Mouse (Mus musculus): ENCODE data around the gene Mmp23. TPM values are rescaled to one million over a fixed set of nuclear protein-coding genes. Genes with fewer than 3 reads are reported as not detected.
"Not testable (repeated sequence)": the region's sequence is repeated elsewhere in the genome, so short reads cannot be mapped to it uniquely, and the experiment has no call there.

The Mmp23 gene
- 2.2 and 2.4 TPM in 2 replicates for polyA plus RNA-seq (2016; fragmentation: Nextera tagmentation; extraction: Ambion mirVana)

DNA sequence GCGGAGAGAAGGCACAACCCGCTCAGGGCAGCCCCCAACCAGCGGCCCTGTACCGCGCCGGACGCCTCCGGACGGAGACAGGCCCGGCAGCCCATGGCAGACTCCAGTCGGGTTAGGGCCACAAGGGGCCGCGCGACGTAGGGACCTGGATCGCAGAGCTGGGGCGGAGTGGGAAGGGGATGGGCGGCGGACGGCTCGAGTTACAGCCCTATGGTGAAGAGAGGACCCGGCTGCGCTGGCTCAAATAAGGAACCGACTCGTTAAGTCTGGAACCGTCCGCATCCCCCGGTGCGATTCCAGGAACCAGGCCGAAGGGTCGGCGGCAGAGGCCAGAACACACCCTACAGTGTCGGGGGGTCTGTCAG is at the start of gene Mmp23:
Mmp23 (minus strand) TSS at position 299 of the 365 bp plus-strand sequence.
- no peak for ATAC-seq (ENCODE audit: low FRiP score)
- Histone ChIP-seq H3K27ac (no peak within 1 kb of the TSS), H3K4me2 (peak within 1 kb of the TSS; percentile 60), H3K9me3 (no peaks in the 10 kb centered on the region), H3K4me3 (replicated peaks) (peak within 1 kb of the TSS; percentile 29), H3K4me1 (peaks cover 31% of the 10 kb centered on the region), H3K36me3 (replicated peaks) (peaks cover 38% of the 10 kb centered on the region), H3K27me3 (peaks cover 67% of the 10 kb centered on the region), H3K9ac (peak within 1 kb of the TSS; percentile 39; the same call in 1 of the 2 replicates)
- under 1% methylated on average over 33 of the region's 33 CpGs for WGBS

- no peak overlapping the region for H3K27ac ChIP-seq
- no peaks in the 10 kb centered on the region for H3K36me3 ChIP-seq (replicated peaks)
- peaks cover 21% of the 10 kb centered on the region for H3K27me3 ChIP-seq
- ATAC-seq (ENCODE audit: low FRiP score): no peak
- H3K4me1 ChIP-seq: peaks cover 15% of the 10 kb centered on the region
- no peak overlapping the region for H3K9ac ChIP-seq
- H3K4me3 ChIP-seq (replicated peaks): no peak overlapping the region
- H3K9me3 ChIP-seq: no peaks in the 10 kb centered on the region
- no peak overlapping the region for H3K4me2 ChIP-seq
These were observed 47.2 kb upstream of the Mmp23 start for GRCm38 (mm10) chr4:155700425-155700824.

DNA sequence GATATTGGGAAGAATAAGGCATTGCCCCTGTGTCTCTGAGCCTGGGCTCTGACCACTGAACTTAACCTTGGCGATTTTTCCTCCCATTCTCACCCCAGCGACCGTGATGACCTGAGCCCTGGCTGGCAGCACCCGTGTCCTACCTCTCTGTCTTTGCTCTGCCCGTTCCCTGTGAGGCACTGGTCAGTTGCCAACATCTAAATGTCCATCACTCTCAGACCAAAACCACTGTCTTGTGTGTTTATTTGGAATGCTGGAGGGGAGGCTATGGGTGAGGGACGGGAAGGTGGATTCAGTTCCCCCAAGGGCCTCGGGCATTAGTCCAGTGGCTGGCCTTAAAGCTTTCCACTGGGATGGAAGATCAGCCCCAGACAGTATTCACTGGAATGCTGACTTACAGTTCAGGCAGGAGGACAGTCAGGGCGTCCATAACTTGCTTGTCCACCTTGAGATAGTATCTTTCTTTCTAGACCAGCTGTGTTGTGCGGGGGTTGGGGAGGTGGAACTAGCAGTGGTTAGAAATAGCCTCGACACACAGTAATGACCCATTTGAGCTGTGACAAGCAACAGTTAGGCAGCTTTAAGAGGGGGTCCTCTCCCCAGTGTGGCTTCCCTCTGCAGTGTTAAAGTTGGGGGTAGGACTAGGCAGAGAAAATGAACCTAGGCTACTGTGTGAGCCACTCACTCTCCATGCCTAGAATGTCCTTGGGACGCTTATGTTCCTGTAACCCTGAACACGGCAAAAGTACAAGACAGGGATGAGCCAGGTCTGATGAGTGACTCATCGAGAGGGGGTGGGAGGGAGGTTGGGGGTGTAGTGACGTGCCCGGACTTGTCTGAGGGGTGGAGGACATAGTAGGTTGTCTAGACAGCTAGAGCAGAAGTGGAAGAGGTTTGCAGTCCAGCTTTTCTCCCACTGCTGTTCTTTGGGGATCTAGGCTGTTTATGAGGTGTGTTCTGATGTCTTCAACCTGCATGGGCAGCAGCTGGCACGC is 43.4 kb upstream of the Mmp23 start:
- peaks cover 23% of the 10 kb centered on the region; the same call in 1 of the 2 replicates for H3K4me1 ChIP-seq
- no peak overlapping the region for H3K4me3 ChIP-seq (replicated peaks)
- peaks cover 42% of the 10 kb centered on the region for H3K27me3 ChIP-seq
- H3K9ac ChIP-seq: no peak overlapping the region
- no peak overlapping the region for H3K27ac ChIP-seq
- no peak for ATAC-seq (ENCODE audit: low FRiP score)
- no peak overlapping the region for H3K4me2 ChIP-seq
- no peaks in the 10 kb centered on the region for H3K36me3 ChIP-seq (replicated peaks)
- 84% methylated on average over 16 of the region's 16 CpGs for WGBS
- H3K9me3 ChIP-seq: 0 out of 2 replicates have a peak, but pooled peaks cover 3% of the 10 kb centered on the region

GRCm38 (mm10) chr4:155695531-155696062 is 42.4 kb upstream of the Mmp23 start:
- Histone ChIP-seq H3K4me2 (peak overlapping the region; percentile 88), H3K9ac (peak overlapping the region; percentile 71; the same call in 1 of the 2 replicates), H3K27me3 (peaks cover 50% of the 10 kb centered on the region), H3K4me3 (replicated peaks) (peak overlapping the region; percentile 79), H3K4me1 (peaks cover 23% of the 10 kb centered on the region; the same call in 1 of the 2 replicates), H3K36me3 (replicated peaks) (no peaks in the 10 kb centered on the region), H3K27ac (no peak overlapping the region), H3K9me3 (0 out of 2 replicates have a peak, but pooled peaks cover 3% of the 10 kb centered on the region)
- 85% methylated on average over 4 of the region's 4 CpGs for WGBS
- ATAC-seq (ENCODE audit: low FRiP score): no peak

DNA sequence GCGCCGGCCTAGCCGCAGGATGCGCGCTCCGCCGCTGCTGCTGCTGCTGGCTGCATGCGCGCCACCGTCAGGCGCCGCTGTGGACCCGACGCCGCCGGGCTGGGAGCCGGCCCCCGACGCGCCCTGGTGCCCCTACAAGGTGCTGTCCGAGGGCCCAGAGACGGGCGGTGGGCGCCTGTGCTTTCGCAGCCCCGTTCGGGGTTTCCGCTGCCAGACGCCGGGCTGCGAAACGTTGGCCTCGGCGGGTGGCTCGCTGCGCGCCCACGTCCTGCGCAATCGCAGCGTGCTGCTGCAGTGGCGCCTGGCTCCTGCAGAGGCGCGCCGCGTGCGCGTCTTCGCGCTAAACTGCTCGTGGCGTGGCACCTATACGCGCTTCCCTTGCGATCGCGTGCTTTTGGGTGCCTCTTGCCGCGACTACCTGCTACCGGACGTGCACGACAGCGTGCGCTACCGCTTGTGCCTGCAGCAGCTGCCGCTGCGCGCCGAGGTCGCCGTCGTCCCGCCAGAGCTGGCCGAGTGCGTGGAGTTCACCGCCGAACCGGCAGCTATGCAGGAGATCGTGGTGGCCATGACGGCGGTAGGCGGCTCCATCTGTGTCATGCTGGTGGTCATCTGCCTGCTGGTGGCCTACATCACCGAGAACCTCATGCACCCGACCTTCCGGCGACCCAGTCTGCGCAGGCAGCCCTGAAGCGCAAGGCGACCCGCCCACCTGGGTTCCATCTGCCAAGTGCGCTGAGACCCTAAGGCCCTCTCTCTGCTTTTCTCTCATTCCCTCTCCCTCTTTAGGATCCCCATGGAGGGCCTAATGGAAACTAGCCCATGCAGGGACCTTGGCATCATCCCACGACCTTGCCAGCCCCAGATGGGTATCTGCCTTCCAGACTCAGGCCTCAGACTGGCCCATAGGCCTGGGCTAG is 41.6 kb upstream of the Mmp23 start:
- Histone ChIP-seq H3K9ac (peak overlapping the region; percentile 71), H3K36me3 (replicated peaks) (no peaks in the 10 kb centered on the region), H3K4me3 (replicated peaks) (peak overlapping the region; percentile 79), H3K9me3 (0 out of 2 replicates have a peak, but pooled peaks cover 3% of the 10 kb centered on the region), H3K27me3 (peaks cover 50% of the 10 kb centered on the region), H3K27ac (peak overlapping the region; percentile 71; the same call in 1 of the 2 replicates), H3K4me2 (peak overlapping the region; percentile 88), H3K4me1 (peaks cover 23% of the 10 kb centered on the region; the same call in 1 of the 2 replicates)
- WGBS: 1% methylated on average over 91 of the region's 92 CpGs
- ATAC-seq (ENCODE audit: low FRiP score): peak; percentile 75

GRCm38 (mm10) chr4:155694111-155694481 is 40.9 kb upstream of the Mmp23 start, which contains the start of gene Fndc10:
Fndc10 (plus strand) TSS chr4:155694342.
- WGBS: under 1% methylated on average over 34 of the region's 47 CpGs
- Histone ChIP-seq H3K4me1 (peaks cover 23% of the 10 kb centered on the region; the same call in 1 of the 2 replicates), H3K9me3 (0 out of 2 replicates have a peak, but pooled peaks cover 3% of the 10 kb centered on the region), H3K27me3 (peaks cover 50% of the 10 kb centered on the region), H3K4me3 (replicated peaks) (peak within 1 kb of the TSS; percentile 79), H3K9ac (peak within 1 kb of the TSS; percentile 71), H3K27ac (peak within 1 kb of the TSS; percentile 71; the same call in 1 of the 2 replicates), H3K4me2 (peak within 1 kb of the TSS; percentile 88), H3K36me3 (replicated peaks) (no peaks in the 10 kb centered on the region)
- peak; percentile 81 for ATAC-seq (ENCODE audit: low FRiP score)

DNA sequence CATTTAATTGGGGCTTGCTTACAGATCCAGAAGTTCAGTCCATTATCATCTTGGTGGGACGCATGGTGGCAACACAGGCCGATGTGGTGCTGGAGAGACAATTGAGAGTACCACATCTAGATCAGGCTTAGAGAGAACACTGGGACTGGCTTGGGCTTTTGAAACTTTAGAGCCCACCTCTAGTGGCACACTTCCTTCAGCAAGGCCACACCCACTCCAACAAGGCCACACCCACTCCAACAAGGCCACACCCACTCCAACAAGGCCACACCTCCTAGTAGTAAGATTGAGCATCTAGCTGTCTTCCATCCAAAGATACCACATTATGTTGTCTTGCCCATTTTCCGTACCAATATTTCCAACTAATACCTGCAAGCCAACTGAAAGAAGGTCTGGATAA is 39.2 kb upstream of the Mmp23 start:
- H3K36me3 ChIP-seq (replicated peaks): no peaks in the 10 kb centered on the region
- 0 out of 2 replicates have a peak, but pooled peaks cover 3% of the 10 kb centered on the region for H3K9me3 ChIP-seq
- peaks cover 23% of the 10 kb centered on the region; the same call in 1 of the 2 replicates for H3K4me1 ChIP-seq
- H3K4me2 ChIP-seq: no peak overlapping the region
- no peak overlapping the region for H3K9ac ChIP-seq
- no peak overlapping the region for H3K4me3 ChIP-seq (replicated peaks)
- H3K27me3 ChIP-seq: peaks cover 47% of the 10 kb centered on the region
- no peak overlapping the region for H3K27ac ChIP-seq
- no peak for ATAC-seq (ENCODE audit: low FRiP score)
- 97% methylated on average over 3 of the region's 3 CpGs for WGBS

DNA sequence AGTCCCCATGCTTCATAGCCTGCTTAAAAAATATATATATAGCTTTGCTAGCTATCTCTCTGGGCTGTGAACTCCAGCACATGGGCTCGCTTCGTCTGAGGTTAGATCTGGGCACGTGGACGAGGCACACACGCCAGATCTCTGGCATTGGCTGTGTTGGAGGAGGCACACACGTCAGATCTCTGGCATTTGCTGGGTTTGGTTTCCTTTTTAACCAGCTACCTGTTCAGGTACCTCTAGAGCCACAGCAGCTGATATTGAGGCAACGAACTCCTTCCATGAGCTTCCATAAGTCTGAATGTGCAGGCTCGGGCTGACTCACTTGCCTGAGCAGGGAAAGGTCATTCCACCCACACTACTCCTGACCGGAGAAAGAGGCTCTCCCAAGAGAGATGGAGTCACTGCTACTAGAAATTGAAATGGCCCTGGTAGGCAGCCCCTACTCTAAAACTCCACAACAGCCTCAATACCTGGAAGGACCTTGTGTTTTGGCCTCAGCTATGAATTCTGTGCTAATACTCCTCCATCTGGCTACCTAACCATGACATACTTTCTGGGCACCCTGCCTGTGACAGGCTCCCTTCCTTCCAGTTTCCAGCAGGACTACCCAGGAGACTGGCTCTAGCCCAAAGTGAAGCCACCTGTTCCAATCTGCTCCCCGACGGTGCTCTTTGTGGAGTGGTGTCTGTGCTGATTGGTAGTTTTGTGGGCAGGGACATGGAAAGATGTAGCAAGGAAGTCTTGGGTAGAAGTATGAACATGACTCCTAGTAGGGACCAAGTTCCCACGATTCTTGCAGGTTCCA is 37.6 kb upstream of the Mmp23 start:
- Histone ChIP-seq H3K4me3 (replicated peaks) (no peak overlapping the region), H3K9me3 (0 out of 2 replicates have a peak, but pooled peaks cover 3% of the 10 kb centered on the region), H3K9ac (no peak overlapping the region), H3K4me2 (no peak overlapping the region), H3K36me3 (replicated peaks) (no peaks in the 10 kb centered on the region), H3K4me1 (peaks cover 15% of the 10 kb centered on the region; the same call in 1 of the 2 replicates), H3K27ac (no peak overlapping the region), H3K27me3 (peaks cover 36% of the 10 kb centered on the region)
- ATAC-seq (ENCODE audit: low FRiP score): no peak
- WGBS: 89% methylated on average over 12 of the region's 12 CpGs

DNA sequence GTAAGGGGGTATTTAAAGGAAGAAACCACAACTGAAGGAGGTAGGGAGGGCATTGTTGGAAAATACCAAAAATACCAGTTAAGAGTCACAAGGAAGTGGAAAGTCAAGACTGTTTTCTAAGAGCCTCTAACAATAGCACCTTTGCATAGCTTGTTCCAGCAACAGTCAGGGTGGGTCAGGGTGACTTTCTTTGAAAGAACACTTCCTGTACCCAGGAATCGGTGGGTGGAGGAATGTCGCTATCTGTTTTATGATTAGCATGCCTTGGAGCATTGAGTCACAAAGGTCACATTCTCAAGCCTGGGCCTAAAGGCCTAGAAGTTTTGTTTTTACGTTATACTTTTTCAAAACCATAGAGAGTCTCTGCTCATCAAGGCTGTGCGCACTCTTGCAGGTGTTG is 34.6 kb upstream of the Mmp23 start:
- H3K27ac ChIP-seq; H3K9me3 ChIP-seq; H3K4me2 ChIP-seq; H3K36me3 ChIP-seq (replicated peaks); ATAC-seq (ENCODE audit: low FRiP score); H3K4me3 ChIP-seq (replicated peaks); H3K9ac ChIP-seq; H3K4me1 ChIP-seq: not testable (repeated sequence)
- 0 out of 2 replicates have a peak, but pooled peaks cover 11% of the 10 kb centered on the region for H3K27me3 ChIP-seq
- 85% methylated on average over 4 of the region's 4 CpGs for WGBS

DNA sequence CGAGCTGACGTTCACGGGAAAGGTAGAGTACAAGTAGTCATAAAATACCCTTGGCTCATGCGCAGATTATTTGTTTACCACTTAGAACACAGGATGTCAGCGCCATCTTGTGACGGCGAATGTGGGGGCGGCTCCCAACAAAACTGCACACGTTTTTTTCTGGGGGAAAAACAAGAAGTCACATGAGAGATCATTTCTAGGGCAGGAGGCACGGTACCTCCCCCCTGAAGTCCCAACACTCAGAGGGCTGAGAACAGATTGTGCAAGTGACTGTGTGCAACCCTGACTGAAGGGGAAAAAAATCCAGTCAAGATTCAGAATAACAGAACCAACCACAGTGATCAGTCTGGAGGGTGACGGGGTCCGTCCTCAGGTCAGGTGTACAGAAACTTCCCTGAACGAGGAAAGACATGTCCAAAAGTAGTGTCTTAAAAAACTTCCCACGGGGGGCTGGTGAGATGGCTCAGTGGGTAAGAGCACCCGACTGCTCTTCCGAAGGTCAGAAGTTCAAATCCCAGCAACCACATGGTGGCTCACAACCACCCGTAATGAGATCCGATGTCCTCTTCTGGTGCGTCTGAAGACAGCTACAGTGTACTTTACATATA is 30.6 kb upstream of the Mmp23 start:
- H3K4me1 ChIP-seq; H3K36me3 ChIP-seq (replicated peaks); H3K9ac ChIP-seq; H3K27ac ChIP-seq; H3K4me2 ChIP-seq; H3K9me3 ChIP-seq; H3K27me3 ChIP-seq; H3K4me3 ChIP-seq (replicated peaks); ATAC-seq (ENCODE audit: low FRiP score): not testable (repeated sequence)
- WGBS: 92% methylated on average over 16 of the region's 19 CpGs

Measured in forebrain, embryonic 12.5 days (tissue).